In genomic region chr16:56037138-56038010, GRCm38 (mm10) we compare ENCODE assay signal across 8 mouse cellular contexts. TPM values are rescaled to one million over a fixed set of nuclear protein-coding genes. Genes with fewer than 3 reads are reported as not detected.
DNase-seq lines count a peak whose midpoint lies in the region; ATAC-seq and TF ChIP-seq lines count a peak whose summit lies in the region.

Gene Trmt10c, minus strand, starts transcription at chr16:56037819.

- under 1% methylated on average over 63 of the region's 63 CpGs for WGBS in embryonic facial prominence, embryonic 10.5 days
- WGBS in intestine, postnatal 0 days = under 1% methylated on average over 63 of the region's 63 CpGs
- WGBS in midbrain, embryonic 11.5 days = under 1% methylated on average over 63 of the region's 63 CpGs

- intact Hi-C loops in left cerebral cortex, postnatal 4 days (cut with DNase I) = no loop called here

- ATAC-seq in granulocyte monocyte progenitor cell, adult 5-6 weeks (replicated peaks; ENCODE audit: poor library complexity, severe bottlenecking) = peak; percentile 97
- peak; percentile 100 for ATAC-seq in intestine, postnatal 0 days
- peak; percentile 100 for ATAC-seq in midbrain, embryonic 11.5 days (ENCODE audit: low FRiP score)

- peaks cover 14% of the 10 kb centered on the region for H3K4me1 ChIP-seq in embryonic facial prominence, embryonic 10.5 days
- 0 out of 2 replicates have a peak, but pooled peaks cover 4% of the 10 kb centered on the region for H3K4me1 ChIP-seq in intestine, postnatal 0 days (replicated peaks; ENCODE audit: control insufficient read depth, insufficient read depth, low read length)
- peaks cover 13% of the 10 kb centered on the region for H3K4me1 ChIP-seq in midbrain, embryonic 11.5 days (ENCODE audit: control insufficient read depth, insufficient read depth, low read length)

- no peak for TF ChIP-seq CTCF in intestine, postnatal 0 days (IDR thresholded peaks at IDR 0.05; ENCODE audit: low read depth)

- H3K9ac ChIP-seq in intestine, postnatal 0 days (ENCODE audit: low read depth, low read length) = peak within 1 kb of the TSS; percentile 80
- H3K9ac ChIP-seq in midbrain, embryonic 11.5 days (ENCODE audit: low read length) = peak within 1 kb of the TSS; percentile 89

- H3K9me3 ChIP-seq in embryonic facial prominence, embryonic 10.5 days = no peaks in the 10 kb centered on the region
- H3K9me3 ChIP-seq in intestine, postnatal 0 days (ENCODE audit: control insufficient read depth) = no peaks in the 10 kb centered on the region
- no peaks in the 10 kb centered on the region for H3K9me3 ChIP-seq in midbrain, embryonic 11.5 days (ENCODE audit: control insufficient read depth, low read length)

- H3K36me3 ChIP-seq in embryonic facial prominence, embryonic 10.5 days (replicated peaks) = peaks cover 33% of the 10 kb centered on the region
- H3K36me3 ChIP-seq in intestine, postnatal 0 days (ENCODE audit: control insufficient read depth, insufficient read depth) = peaks cover 14% of the 10 kb centered on the region
- H3K36me3 ChIP-seq in midbrain, embryonic 11.5 days (ENCODE audit: control insufficient read depth, insufficient read depth, low read length) = peaks cover 6% of the 10 kb centered on the region; the same call in 1 of the 2 replicates

- peak within 1 kb of the TSS; percentile 88 for H3K4me3 ChIP-seq in embryonic facial prominence, embryonic 10.5 days
- H3K4me3 ChIP-seq in intestine, postnatal 0 days (ENCODE audit: low read depth, low read length) = peak within 1 kb of the TSS; percentile 71
- peak within 1 kb of the TSS; percentile 85 for H3K4me3 ChIP-seq in midbrain, embryonic 11.5 days (ENCODE audit: low read depth, low read length)

- DNase-seq in adrenal gland, postnatal 14 days = peak; percentile 97
- peak; percentile 95 for DNase-seq in embryonic facial prominence, embryonic 10.5 days (ENCODE audit: low spot score)
- DNase-seq in left cerebral cortex, postnatal 4 days = peak; percentile 96
- peak; percentile 100 for DNase-seq in midbrain, embryonic 11.5 days (ENCODE audit: low spot score, missing footprints)
- peak; percentile 94 for DNase-seq in right cerebral cortex, postnatal 4 days
- peak; percentile 92 for DNase-seq in yolk sac, embryonic 10.5 days (ENCODE audit: low spot score)

- H3K27ac ChIP-seq in embryonic facial prominence, embryonic 10.5 days (replicated peaks) = peak within 1 kb of the TSS; percentile 94
- peak within 1 kb of the TSS; percentile 90 for H3K27ac ChIP-seq in intestine, postnatal 0 days (ENCODE audit: low read depth, low read length)
- peak within 1 kb of the TSS; percentile 70 for H3K27ac ChIP-seq in midbrain, embryonic 11.5 days (ENCODE audit: low read depth, low read length)

- H3K27me3 ChIP-seq in embryonic facial prominence, embryonic 10.5 days (replicated peaks; ENCODE audit: low read depth, poor library complexity, severe bottlenecking) = no peaks in the 10 kb centered on the region
- no peaks in the 10 kb centered on the region for H3K27me3 ChIP-seq in intestine, postnatal 0 days (replicated peaks; ENCODE audit: control insufficient read depth, insufficient read depth, low read length)
- H3K27me3 ChIP-seq in midbrain, embryonic 11.5 days (ENCODE audit: control insufficient read depth, insufficient read depth, low read length) = no peaks in the 10 kb centered on the region

- H3K4me2 ChIP-seq in intestine, postnatal 0 days (replicated peaks; ENCODE audit: low read depth) = peak within 1 kb of the TSS; percentile 67
- peak within 1 kb of the TSS; percentile 50 for H3K4me2 ChIP-seq in midbrain, embryonic 11.5 days

RNA-seq across cellular contexts. Expression of gene Trmt10c, which starts in this region (rescaled TPM):
- 22.4 and 23.3 TPM in 2 replicates for total RNA-seq in adrenal gland, postnatal 14 days (2021)
- polyA plus RNA-seq in embryonic facial prominence, embryonic 10.5 days (2016; fragmentation: Nextera tagmentation; extraction: Ambion mirVana) = 33.6 TPM in 2 replicates
- 24.1 and 26.0 TPM in 2 replicates for total RNA-seq in granulocyte monocyte progenitor cell, adult 5-6 weeks (2014; fragmentation: Nextera tagmentation)
- 38.0 and 49.4 TPM in 2 replicates for total RNA-seq in granulocyte monocyte progenitor cell, adult 5-6 weeks (2017)
- 13.4 and 14.7 TPM in 2 replicates for polyA plus RNA-seq in intestine, postnatal 0 days (2015; fragmentation: Nextera tagmentation; extraction: Ambion mirVana)
- 10 to 100 TPM; 10.3 to 11.2 TPM for total RNA-seq in left cerebral cortex, postnatal 4 days (2021)
- polyA plus RNA-seq in midbrain, embryonic 11.5 days (2014; fragmentation: Nextera tagmentation; extraction: Ambion mirVana) = 31.3 and 33.3 TPM in 2 replicates

Comparison
In these comparisons a context has a peak if more than half of its experiments do, and no peak if none do; other contexts are left out.
1. Peak in every context shown above with its lines: DNase-seq, ATAC-seq, H3K4me3 ChIP-seq and H3K27ac ChIP-seq.